9 mouse cellular contexts compared by ENCODE assay signal in genomic region chr7:135900861-135901321, GRCm38 (mm10).
DNase-seq lines count a peak whose midpoint lies in the region; ATAC-seq and TF ChIP-seq lines count a peak whose summit lies in the region.
"Had no signal": no experiment of that assay in that cellular context is flagged by ENCODE, and none has a peak within 500 bp of the region (broad histone marks: within the 10 kb centered on the region; RNA-seq: fewer than 3 reads in every experiment).

No protein-coding gene starts in this region.

- peaks cover 5% of the 10 kb centered on the region; the same call in 1 of the 2 replicates for H3K4me1 ChIP-seq in intestine, embryonic 15.5 days (replicated peaks)
- no peaks in the 10 kb centered on the region for H3K4me1 ChIP-seq in intestine, postnatal 0 days (replicated peaks; ENCODE audit: control insufficient read depth, insufficient read depth, low read length)
- peaks cover 23% of the 10 kb centered on the region for H3K4me1 ChIP-seq in embryonic facial prominence, embryonic 14.5 days (ENCODE audit: control insufficient read depth, insufficient read depth, low read length)

- intact Hi-C loops in heart, postnatal 14 days (cut with DNase I), result no loop called here

- H3K4me3 ChIP-seq in intestine, embryonic 15.5 days (replicated peaks), result no peak overlapping the region
- no peak overlapping the region for H3K4me3 ChIP-seq in intestine, postnatal 0 days (ENCODE audit: low read depth, low read length)
- no peak overlapping the region for H3K4me3 ChIP-seq in embryonic facial prominence, embryonic 14.5 days (ENCODE audit: low read depth, low read length)
- H3K4me3 ChIP-seq: neural tube, embryonic 12.5 days had no signal

- no peaks in the 10 kb centered on the region for H3K9me3 ChIP-seq in intestine, embryonic 15.5 days
- no peaks in the 10 kb centered on the region for H3K9me3 ChIP-seq in intestine, postnatal 0 days (ENCODE audit: control insufficient read depth)
- no peaks in the 10 kb centered on the region for H3K9me3 ChIP-seq in embryonic facial prominence, embryonic 14.5 days (ENCODE audit: control insufficient read depth, low read length)
- H3K9me3 ChIP-seq: neural tube, embryonic 12.5 days had no signal

- no peak overlapping the region for H3K9ac ChIP-seq in intestine, embryonic 15.5 days
- H3K9ac ChIP-seq in intestine, postnatal 0 days (ENCODE audit: low read depth, low read length), result no peak overlapping the region
- H3K9ac ChIP-seq in embryonic facial prominence, embryonic 14.5 days (ENCODE audit: low read depth, low read length), result no peak overlapping the region
- H3K9ac ChIP-seq: neural tube, embryonic 12.5 days had no signal

- no peak overlapping the region for H3K27ac ChIP-seq in intestine, embryonic 15.5 days
- H3K27ac ChIP-seq in intestine, postnatal 0 days (ENCODE audit: low read depth, low read length), result no peak overlapping the region
- H3K27ac ChIP-seq in embryonic facial prominence, embryonic 14.5 days (replicated peaks; ENCODE audit: low read depth, low read length), result peak overlapping the region; percentile 49
- H3K27ac ChIP-seq: neural tube, embryonic 12.5 days had no signal

- no peak overlapping the region for H3K4me2 ChIP-seq in intestine, embryonic 15.5 days (replicated peaks)
- no peak overlapping the region for H3K4me2 ChIP-seq in intestine, postnatal 0 days (replicated peaks; ENCODE audit: low read depth)
- no peak overlapping the region for H3K4me2 ChIP-seq in embryonic facial prominence, embryonic 14.5 days (ENCODE audit: low read depth, low read length)
- H3K4me2 ChIP-seq: neural tube, embryonic 12.5 days had no signal

- TF ChIP-seq CTCF in intestine, postnatal 0 days (IDR thresholded peaks at IDR 0.05; ENCODE audit: low read depth), result no peak

- peak; percentile 80 for DNase-seq in embryonic facial prominence, embryonic 14.5 days (ENCODE audit: low spot score)
- peak; percentile 63 to 65 for DNase-seq in heart, postnatal 14 days
- DNase-seq in lung, postnatal 10 days, result peak; percentile 9
- no peak for DNase-seq in thymus, postnatal 36 days
- DNase-seq in layer of hippocampus, postnatal 25 days (ENCODE audit: extremely low spot score in 1 of 2, low spot score in 1 of 2), result no peak
- no peak for DNase-seq in liver

- H3K36me3 ChIP-seq in intestine, embryonic 15.5 days, result no peaks in the 10 kb centered on the region
- H3K36me3 ChIP-seq in intestine, postnatal 0 days (ENCODE audit: control insufficient read depth, insufficient read depth), result no peaks in the 10 kb centered on the region
- no peaks in the 10 kb centered on the region for H3K36me3 ChIP-seq in embryonic facial prominence, embryonic 14.5 days (ENCODE audit: control insufficient read depth, insufficient read depth, low read length)
- H3K36me3 ChIP-seq: neural tube, embryonic 12.5 days had no signal

- no peaks in the 10 kb centered on the region for H3K27me3 ChIP-seq in intestine, embryonic 15.5 days (replicated peaks)
- no peaks in the 10 kb centered on the region for H3K27me3 ChIP-seq in intestine, postnatal 0 days (replicated peaks; ENCODE audit: control insufficient read depth, insufficient read depth, low read length)
- no peaks in the 10 kb centered on the region for H3K27me3 ChIP-seq in embryonic facial prominence, embryonic 14.5 days (replicated peaks; ENCODE audit: control insufficient read depth, insufficient read depth, low read length)
- H3K27me3 ChIP-seq: neural tube, embryonic 12.5 days had no signal

- 23% methylated on average over 10 of the region's 10 CpGs for WGBS in intestine, embryonic 15.5 days
- WGBS in intestine, postnatal 0 days, result 40% methylated on average over 10 of the region's 10 CpGs
- WGBS in embryonic facial prominence, embryonic 14.5 days, result 34% methylated on average over 10 of the region's 10 CpGs

- peak; percentile 47; the same call in 1 of the 2 replicates for ATAC-seq in intestine, embryonic 15.5 days
- ATAC-seq in intestine, postnatal 0 days, result no peak
- peak; percentile 77; the same call in 1 of the 2 replicates for ATAC-seq in embryonic facial prominence, embryonic 14.5 days (ENCODE audit: low read depth)

Comparison
In these comparisons a context has a peak if more than half of its experiments do, and no peak if none do; other contexts are left out.
1. DNase-seq: peak in embryonic facial prominence, embryonic 14.5 days (single experiment), heart, postnatal 14 days (2 of 2) and lung, postnatal 10 days (single experiment); none in thymus, postnatal 36 days (0 of 2), layer of hippocampus, postnatal 25 days (0 of 2) and liver (single experiment).